Mouse (Mus musculus) liver, embryonic 12.5 days (tissue): ENCODE results near the gene Dgki. TPM values are rescaled to one million over a fixed set of nuclear protein-coding genes. Genes with fewer than 3 reads are reported as not detected.

Experiments
- ATAC-seq: fragments of 200-750 bp; cut with Nextera tagmentation; 2 replicates; pipeline ENCODE4 v1.8.0; 2017; ENCODE audit warnings: moderate number of reproducible peaks, mild to moderate bottlenecking, moderate library complexity
- H3K27ac ChIP-seq: fragments of 300-500 bp; sonication (generic); 2 replicates; pipeline ENCODE4 v1.5.1; 2016; ENCODE audit warnings: mild to moderate bottlenecking
- H3K27me3 ChIP-seq: fragments of 300-500 bp; sonication (generic); replicated peaks from 2 replicates; pipeline ENCODE4 v1.6.1; 2016; ENCODE audit warnings: mild to moderate bottlenecking, moderate library complexity
- H3K36me3 ChIP-seq: fragments of 300-500 bp; sonication (generic); 2 replicates; pipeline ENCODE4 v1.6.1; 2016; ENCODE audit warnings: mild to moderate bottlenecking, moderate library complexity
- H3K4me1 ChIP-seq: fragments of 300-500 bp; sonication (generic); 2 replicates; pipeline ENCODE4 v1.6.1; 2016
- H3K4me2 ChIP-seq: fragments of 300-500 bp; sonication (generic); 2 replicates; pipeline ENCODE4 v1.6.1; 2016; ENCODE audit warnings: mild to moderate bottlenecking, moderate library complexity
- H3K4me3 ChIP-seq: fragments of 300-500 bp; sonication (generic); 2 replicates; pipeline ENCODE4 v1.5.1; 2016; ENCODE audit warnings: mild to moderate bottlenecking, moderate library complexity
- H3K9ac ChIP-seq: fragments of 300-500 bp; sonication (generic); 2 replicates; pipeline ENCODE4 v1.6.1; 2016; ENCODE audit warnings: mild to moderate bottlenecking, moderate library complexity
- H3K9me3 ChIP-seq: fragments of 300-500 bp; sonication (generic); replicated peaks from 2 replicates; pipeline ENCODE4 v1.6.1; 2016; ENCODE audit warnings: mild to moderate bottlenecking, moderate library complexity
- whole genome bisulfite sequencing: fragments of 180-500 bp; shearing (Covaris S2); methylation state at CpG from one replicate; pipeline ENCODE4 v1.1.7; 2016; ENCODE audit not compliant: insufficient replicate concordance; 5-methylcytosine and 5-hydroxymethylcytosine counted together
- polyA plus RNA-seq: library from polyadenylated mRNA; unstranded; fragments of >200 nt; fragmentation: Nextera tagmentation; extraction: Ambion mirVana; gene quantifications from 2 replicates; pipeline ENCODE4 v1.2.1, GENCODE M21; 2016

Gene Dgki
- polyA plus RNA-seq, 1 experiment from 2014 or later, result 0.06 TPM

GRCm38 (mm10) chr6:36973096-36973495 is 326.9 kb downstream of the Dgki start:
- no peak overlapping the region for H3K4me3 ChIP-seq
- no peak for ATAC-seq
- no peak overlapping the region for H3K27ac ChIP-seq
- H3K4me1 ChIP-seq, result no peaks in the 10 kb centered on the region
- WGBS, result 48% methylated on average over 9 of the region's 9 CpGs
- H3K4me2 ChIP-seq, result no peak overlapping the region
- no peak overlapping the region for H3K9ac ChIP-seq
- no peaks in the 10 kb centered on the region for H3K27me3 ChIP-seq
- no peaks in the 10 kb centered on the region for H3K9me3 ChIP-seq
- no peaks in the 10 kb centered on the region for H3K36me3 ChIP-seq

GRCm38 (mm10) chr6:36972494-36972893 is 327.5 kb downstream of the Dgki start:
- Histone ChIP-seq H3K9ac (no peak overlapping the region), H3K4me1 (no peaks in the 10 kb centered on the region), H3K27me3 (no peaks in the 10 kb centered on the region), H3K4me3 (no peak overlapping the region), H3K4me2 (no peak overlapping the region), H3K9me3 (no peaks in the 10 kb centered on the region), H3K27ac (no peak overlapping the region), H3K36me3 (no peaks in the 10 kb centered on the region)
- no peak for ATAC-seq
- WGBS, result 40% methylated on average over 1 of the region's 1 CpGs

GRCm38 (mm10) chr6:36969249-36969885 is 330.6 kb downstream of the Dgki start:
- no peaks in the 10 kb centered on the region for H3K27me3 ChIP-seq
- H3K4me3 ChIP-seq, result no peak overlapping the region
- no peak overlapping the region for H3K9ac ChIP-seq
- 76% methylated on average over 5 of the region's 5 CpGs for WGBS
- no peaks in the 10 kb centered on the region for H3K4me1 ChIP-seq
- no peak overlapping the region for H3K4me2 ChIP-seq
- ATAC-seq, result no peak
- H3K27ac ChIP-seq, result no peak overlapping the region
- H3K9me3 ChIP-seq, result no peaks in the 10 kb centered on the region
- H3K36me3 ChIP-seq, result no peaks in the 10 kb centered on the region

GRCm38 (mm10) chr6:36960658-36961057 is 339.3 kb downstream of the Dgki start:
- no peak overlapping the region for H3K4me3 ChIP-seq
- H3K36me3 ChIP-seq, result no peaks in the 10 kb centered on the region
- no peaks in the 10 kb centered on the region for H3K27me3 ChIP-seq
- WGBS, result 57% methylated on average over 4 of the region's 4 CpGs
- ATAC-seq, result no peak
- no peak overlapping the region for H3K9ac ChIP-seq
- no peaks in the 10 kb centered on the region for H3K9me3 ChIP-seq
- no peaks in the 10 kb centered on the region for H3K4me1 ChIP-seq
- H3K27ac ChIP-seq, result no peak overlapping the region
- H3K4me2 ChIP-seq, result no peak overlapping the region

GRCm38 (mm10) chr6:36955293-36955692 is 344.7 kb downstream of the Dgki start:
- ATAC-seq, result no peak
- Histone ChIP-seq H3K36me3 (no peaks in the 10 kb centered on the region), H3K27ac (no peak overlapping the region), H3K9ac (no peak overlapping the region), H3K4me1 (no peaks in the 10 kb centered on the region), H3K27me3 (no peaks in the 10 kb centered on the region), H3K9me3 (no peaks in the 10 kb centered on the region), H3K4me2 (no peak overlapping the region), H3K4me3 (no peak overlapping the region)
- WGBS, result 71% methylated on average over 4 of the region's 4 CpGs

GRCm38 (mm10) chr6:36950648-36951047 is 349.3 kb downstream of the Dgki start:
- WGBS, result 44% methylated on average over 3 of the region's 3 CpGs
- H3K36me3 ChIP-seq, result no peaks in the 10 kb centered on the region
- H3K9me3 ChIP-seq, result no peaks in the 10 kb centered on the region
- no peaks in the 10 kb centered on the region for H3K27me3 ChIP-seq
- H3K4me3 ChIP-seq, result no peak overlapping the region
- H3K4me2 ChIP-seq, result no peak overlapping the region
- H3K4me1 ChIP-seq, result no peaks in the 10 kb centered on the region
- H3K27ac ChIP-seq, result no peak overlapping the region
- H3K9ac ChIP-seq, result no peak overlapping the region
- ATAC-seq, result no peak

GRCm38 (mm10) chr6:36947861-36948260 is 352.1 kb downstream of the Dgki start:
- Histone ChIP-seq H3K27ac (no peak overlapping the region), H3K9me3 (no peaks in the 10 kb centered on the region), H3K4me3 (no peak overlapping the region), H3K4me2 (no peak overlapping the region), H3K9ac (no peak overlapping the region), H3K27me3 (no peaks in the 10 kb centered on the region), H3K4me1 (no peaks in the 10 kb centered on the region), H3K36me3 (no peaks in the 10 kb centered on the region)
- ATAC-seq, result no peak
- WGBS, result 77% methylated on average over 5 of the region's 5 CpGs

- Histone ChIP-seq H3K9me3 (no peaks in the 10 kb centered on the region), H3K4me2 (no peak overlapping the region), H3K4me3 (no peak overlapping the region), H3K27me3 (no peaks in the 10 kb centered on the region), H3K27ac (no peak overlapping the region), H3K4me1 (no peaks in the 10 kb centered on the region), H3K9ac (no peak overlapping the region), H3K36me3 (no peaks in the 10 kb centered on the region)
- 52% methylated on average over 2 of the region's 2 CpGs for WGBS
- ATAC-seq, result no peak
These were observed 362.5 kb downstream of the Dgki start for GRCm38 (mm10) chr6:36937527-36937926.

- Histone ChIP-seq H3K27me3 (no peaks in the 10 kb centered on the region), H3K9me3 (no peaks in the 10 kb centered on the region), H3K9ac (no peak overlapping the region), H3K36me3 (no peaks in the 10 kb centered on the region), H3K4me3 (no peak overlapping the region), H3K27ac (no peak overlapping the region), H3K4me1 (no peaks in the 10 kb centered on the region), H3K4me2 (no peak overlapping the region)
- 71% methylated on average over 4 of the region's 4 CpGs for WGBS
- ATAC-seq, result no peak
These were observed 363.2 kb downstream of the Dgki start for GRCm38 (mm10) chr6:36936816-36937215.

GRCm38 (mm10) chr6:36931473-36931872 is 368.5 kb downstream of the Dgki start:
- Histone ChIP-seq H3K36me3 (no peaks in the 10 kb centered on the region), H3K4me1 (no peaks in the 10 kb centered on the region), H3K27me3 (no peaks in the 10 kb centered on the region), H3K4me2 (no peak overlapping the region), H3K9ac (no peak overlapping the region), H3K9me3 (no peaks in the 10 kb centered on the region), H3K27ac (no peak overlapping the region), H3K4me3 (no peak overlapping the region)
- WGBS, result 71% methylated on average over 4 of the region's 4 CpGs
- ATAC-seq, result no peak

GRCm38 (mm10) chr6:36929781-36930180 is 370.2 kb downstream of the Dgki start:
- WGBS, result 77% methylated on average over 2 of the region's 2 CpGs
- Histone ChIP-seq H3K4me1 (no peaks in the 10 kb centered on the region), H3K9ac (no peak overlapping the region), H3K9me3 (no peaks in the 10 kb centered on the region), H3K4me3 (no peak overlapping the region), H3K4me2 (no peak overlapping the region), H3K27ac (no peak overlapping the region), H3K27me3 (no peaks in the 10 kb centered on the region), H3K36me3 (no peaks in the 10 kb centered on the region)
- ATAC-seq, result no peak

GRCm38 (mm10) chr6:36926455-36926854 is 373.5 kb downstream of the Dgki start:
- ATAC-seq, result no peak
- H3K27ac ChIP-seq, result no peak overlapping the region
- H3K36me3 ChIP-seq, result no peaks in the 10 kb centered on the region
- no peaks in the 10 kb centered on the region for H3K27me3 ChIP-seq
- no peak overlapping the region for H3K4me3 ChIP-seq
- no peak overlapping the region for H3K4me2 ChIP-seq
- 71% methylated on average over 4 of the region's 4 CpGs for WGBS
- no peaks in the 10 kb centered on the region for H3K9me3 ChIP-seq
- no peak overlapping the region for H3K9ac ChIP-seq
- H3K4me1 ChIP-seq, result no peaks in the 10 kb centered on the region

- H3K27ac ChIP-seq, result no peak overlapping the region
- H3K4me2 ChIP-seq, result no peak overlapping the region
- 72% methylated on average over 4 of the region's 4 CpGs for WGBS
- no peak overlapping the region for H3K4me3 ChIP-seq
- no peaks in the 10 kb centered on the region for H3K9me3 ChIP-seq
- no peaks in the 10 kb centered on the region for H3K4me1 ChIP-seq
- H3K9ac ChIP-seq, result no peak overlapping the region
- H3K27me3 ChIP-seq, result no peaks in the 10 kb centered on the region
- no peaks in the 10 kb centered on the region for H3K36me3 ChIP-seq
- ATAC-seq, result no peak
These were observed 378.0 kb downstream of the Dgki start for GRCm38 (mm10) chr6:36922006-36922405.
